Mouse (Mus musculus): Measurements from ENCODE around the gene Nr5a1.

The Nr5a1 gene

GRCm38 (mm10) chr2:38714324-38714723 is at the start of gene Nr5a1:
TSS of gene Nr5a1 (minus strand) at chr2:38714542.
- no peaks in the 10 kb centered on the region for H3K27me3 ChIP-seq (ENCODE audit: control insufficient read depth, insufficient read depth, low read length, poor library complexity, severe bottlenecking)
- H3K36me3 ChIP-seq (ENCODE audit: control insufficient read depth, insufficient read depth, low read length, poor library complexity, severe bottlenecking) = no peaks in the 10 kb centered on the region
- no peak for DNase-seq (ENCODE audit: low read depth, low spot score)

- DNase-seq (ENCODE audit: low read depth, low spot score) = no peak
- no peaks in the 10 kb centered on the region for H3K27me3 ChIP-seq (ENCODE audit: control insufficient read depth, insufficient read depth, low read length, poor library complexity, severe bottlenecking)
- H3K36me3 ChIP-seq (ENCODE audit: control insufficient read depth, insufficient read depth, low read length, poor library complexity, severe bottlenecking) = no peaks in the 10 kb centered on the region
These were observed 25.5 kb upstream of the Nr5a1 start for GRCm38 (mm10) chr2:38739847-38740246.

- H3K36me3 ChIP-seq (ENCODE audit: control insufficient read depth, insufficient read depth, low read length, poor library complexity, severe bottlenecking) = no peaks in the 10 kb centered on the region
- no peaks in the 10 kb centered on the region for H3K27me3 ChIP-seq (ENCODE audit: control insufficient read depth, insufficient read depth, low read length, poor library complexity, severe bottlenecking)
- peak; percentile 62 for DNase-seq (ENCODE audit: low read depth, low spot score)
These were observed 25.1 kb upstream of the Nr5a1 start for GRCm38 (mm10) chr2:38739410-38739809.

- Histone ChIP-seq H3K27me3 (ENCODE audit: control insufficient read depth, insufficient read depth, low read length, poor library complexity, severe bottlenecking) (no peaks in the 10 kb centered on the region), H3K36me3 (ENCODE audit: control insufficient read depth, insufficient read depth, low read length, poor library complexity, severe bottlenecking) (no peaks in the 10 kb centered on the region)
- no peak for DNase-seq (ENCODE audit: low read depth, low spot score)
These were observed 24.4 kb upstream of the Nr5a1 start for GRCm38 (mm10) chr2:38738601-38739301.

GRCm38 (mm10) chr2:38735740-38736139 is 21.4 kb upstream of the Nr5a1 start:
- H3K27me3 ChIP-seq (ENCODE audit: control insufficient read depth, insufficient read depth, low read length, poor library complexity, severe bottlenecking) = no peaks in the 10 kb centered on the region
- no peak for DNase-seq (ENCODE audit: low read depth, low spot score)
- H3K36me3 ChIP-seq (ENCODE audit: control insufficient read depth, insufficient read depth, low read length, poor library complexity, severe bottlenecking) = no peaks in the 10 kb centered on the region

- DNase-seq (ENCODE audit: low read depth, low spot score) = no peak
- Histone ChIP-seq H3K36me3 (ENCODE audit: control insufficient read depth, insufficient read depth, low read length, poor library complexity, severe bottlenecking) (no peaks in the 10 kb centered on the region), H3K27me3 (ENCODE audit: control insufficient read depth, insufficient read depth, low read length, poor library complexity, severe bottlenecking) (no peaks in the 10 kb centered on the region)
These were observed 20.4 kb upstream of the Nr5a1 start for GRCm38 (mm10) chr2:38734721-38735120.

GRCm38 (mm10) chr2:38730331-38730827 is 16.0 kb upstream of the Nr5a1 start:
- Histone ChIP-seq H3K27me3 (ENCODE audit: control insufficient read depth, insufficient read depth, low read length, poor library complexity, severe bottlenecking) (no peaks in the 10 kb centered on the region), H3K36me3 (ENCODE audit: control insufficient read depth, insufficient read depth, low read length, poor library complexity, severe bottlenecking) (no peaks in the 10 kb centered on the region)
- DNase-seq (ENCODE audit: low read depth, low spot score) = no peak

GRCm38 (mm10) chr2:38725427-38725826 is 11.1 kb upstream of the Nr5a1 start:
- Histone ChIP-seq H3K27me3 (ENCODE audit: control insufficient read depth, insufficient read depth, low read length, poor library complexity, severe bottlenecking) (no peaks in the 10 kb centered on the region), H3K36me3 (ENCODE audit: control insufficient read depth, insufficient read depth, low read length, poor library complexity, severe bottlenecking) (no peaks in the 10 kb centered on the region)
- DNase-seq (ENCODE audit: low read depth, low spot score) = no peak

GRCm38 (mm10) chr2:38723378-38723777 is 9.0 kb upstream of the Nr5a1 start:
- DNase-seq (ENCODE audit: low read depth, low spot score) = no peak
- no peaks in the 10 kb centered on the region for H3K36me3 ChIP-seq (ENCODE audit: control insufficient read depth, insufficient read depth, low read length, poor library complexity, severe bottlenecking)

GRCm38 (mm10) chr2:38722076-38722475 is 7.7 kb upstream of the Nr5a1 start:
- DNase-seq (ENCODE audit: low read depth, low spot score) = no peak
- Histone ChIP-seq H3K27me3 (ENCODE audit: control insufficient read depth, insufficient read depth, low read length, poor library complexity, severe bottlenecking) (no peaks in the 10 kb centered on the region), H3K36me3 (ENCODE audit: control insufficient read depth, insufficient read depth, low read length, poor library complexity, severe bottlenecking) (no peaks in the 10 kb centered on the region)

More at GRCm38 (mm10) chr2:38723378-38723777, 9.0 kb upstream of the Nr5a1 start:
- no peaks in the 10 kb centered on the region for H3K27me3 ChIP-seq (ENCODE audit: control insufficient read depth, insufficient read depth, low read length, poor library complexity, severe bottlenecking)

- no peaks in the 10 kb centered on the region for H3K36me3 ChIP-seq (ENCODE audit: control insufficient read depth, insufficient read depth, low read length, poor library complexity, severe bottlenecking)
- no peaks in the 10 kb centered on the region for H3K27me3 ChIP-seq (ENCODE audit: control insufficient read depth, insufficient read depth, low read length, poor library complexity, severe bottlenecking)
- no peak for DNase-seq (ENCODE audit: low read depth, low spot score)
These were observed 6.3 kb upstream of the Nr5a1 start for GRCm38 (mm10) chr2:38720661-38721060.

GRCm38 (mm10) chr2:38719354-38719753 is 5.0 kb upstream of the Nr5a1 start:
- no peak for DNase-seq (ENCODE audit: low read depth, low spot score)
- Histone ChIP-seq H3K27me3 (ENCODE audit: control insufficient read depth, insufficient read depth, low read length, poor library complexity, severe bottlenecking) (no peaks in the 10 kb centered on the region), H3K36me3 (ENCODE audit: control insufficient read depth, insufficient read depth, low read length, poor library complexity, severe bottlenecking) (no peaks in the 10 kb centered on the region)

- DNase-seq (ENCODE audit: low read depth, low spot score) = no peak
- no peaks in the 10 kb centered on the region for H3K27me3 ChIP-seq (ENCODE audit: control insufficient read depth, insufficient read depth, low read length, poor library complexity, severe bottlenecking)
These were observed 4.3 kb upstream of the Nr5a1 start for GRCm38 (mm10) chr2:38718676-38719075.

GRCm38 (mm10) chr2:38717436-38717835 is 3.1 kb upstream of the Nr5a1 start:
- DNase-seq (ENCODE audit: low read depth, low spot score) = no peak
- no peaks in the 10 kb centered on the region for H3K36me3 ChIP-seq (ENCODE audit: control insufficient read depth, insufficient read depth, low read length, poor library complexity, severe bottlenecking)
- H3K27me3 ChIP-seq (ENCODE audit: control insufficient read depth, insufficient read depth, low read length, poor library complexity, severe bottlenecking) = no peaks in the 10 kb centered on the region

More at GRCm38 (mm10) chr2:38718676-38719075, 4.3 kb upstream of the Nr5a1 start:
- H3K36me3 ChIP-seq (ENCODE audit: control insufficient read depth, insufficient read depth, low read length, poor library complexity, severe bottlenecking) = no peaks in the 10 kb centered on the region

- Histone ChIP-seq H3K27me3 (ENCODE audit: control insufficient read depth, insufficient read depth, low read length, poor library complexity, severe bottlenecking) (no peaks in the 10 kb centered on the region), H3K36me3 (ENCODE audit: control insufficient read depth, insufficient read depth, low read length, poor library complexity, severe bottlenecking) (no peaks in the 10 kb centered on the region)
- DNase-seq (ENCODE audit: low read depth, low spot score) = no peak
These were observed 746 bp downstream of the Nr5a1 start for GRCm38 (mm10) chr2:38713596-38713995.

GRCm38 (mm10) chr2:38712769-38713125 is 1.6 kb downstream of the Nr5a1 start:
- H3K27me3 ChIP-seq (ENCODE audit: control insufficient read depth, insufficient read depth, low read length, poor library complexity, severe bottlenecking) = no peaks in the 10 kb centered on the region
- no peaks in the 10 kb centered on the region for H3K36me3 ChIP-seq (ENCODE audit: control insufficient read depth, insufficient read depth, low read length, poor library complexity, severe bottlenecking)
- DNase-seq (ENCODE audit: low read depth, low spot score) = no peak
